Mouse (Mus musculus): ENCODE results near the gene Pomgnt1.

DNA sequence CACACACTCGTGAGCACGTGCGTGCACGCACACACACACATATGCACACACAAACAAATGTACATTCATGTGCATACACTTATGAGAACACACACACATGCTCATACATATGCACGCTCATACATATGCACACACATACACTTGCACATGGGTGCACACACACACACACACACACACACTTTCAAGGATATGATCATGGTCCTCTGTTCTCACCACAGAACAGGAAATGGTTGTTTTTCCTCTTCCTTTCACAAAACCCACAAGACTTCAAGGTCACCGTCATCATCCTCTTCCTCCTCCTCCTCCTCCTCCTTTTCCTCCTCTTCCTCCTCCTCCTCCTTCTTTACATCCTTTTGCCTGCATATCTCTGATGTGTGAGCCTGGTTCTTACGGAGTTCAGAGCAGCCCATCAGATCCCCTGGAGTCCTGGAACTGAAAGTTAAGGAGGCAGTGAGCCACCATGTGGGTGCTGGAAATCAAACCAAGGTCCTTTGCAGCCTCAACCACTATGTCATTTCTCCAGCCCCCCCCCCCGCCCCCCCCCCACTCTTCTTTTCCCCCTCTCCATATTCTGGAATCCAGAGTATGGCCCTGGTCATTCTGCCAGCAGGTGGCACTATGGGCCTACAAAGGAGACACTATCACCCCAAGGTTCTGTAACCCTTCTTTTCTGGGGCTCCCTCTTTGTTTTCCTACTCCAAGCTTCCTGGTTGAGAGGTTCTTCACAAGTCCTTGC, 45.1 kb downstream of the Pomgnt1 start:
- TF ChIP-seq EP300 (IDR thresholded peaks at IDR 0.05) = no peak
- TF ChIP-seq CTCF (IDR thresholded peaks at IDR 0.05) = peak; percentile 82
